Mouse (Mus musculus) c-Kit-positive CD71-positive TER-119-positive erythroid progenitor cells, embryonic 14.5 days (primary cell): Measurements from ENCODE around the gene Adamts7.
A peak's percentile ranks its signal among the peaks of the same experiment; 100 is the strongest.

ENCODE experiments used
- DNase-seq: peaks from one replicate; pipeline ENCODE4 v3.0.0-alpha.2; 2013; ENCODE audit warnings: low spot score

Adamts7 gene

GRCm38 (mm10) chr9:90146869-90147268 is 16.0 kb upstream of the Adamts7 start:
- DNase-seq, result no peak

- DNase-seq, result peak; percentile 3
Observed at GRCm38 (mm10) chr9:90162243-90162925, 485 bp upstream of the Adamts7 start.

GRCm38 (mm10) chr9:90163749-90164095 is 853 bp downstream of the Adamts7 start:
- no peak for DNase-seq

GRCm38 (mm10) chr9:90164670-90165453 is 2.0 kb downstream of the Adamts7 start:
- DNase-seq, result no peak

GRCm38 (mm10) chr9:90165590-90165989 is 2.7 kb downstream of the Adamts7 start:
- DNase-seq, result no peak

GRCm38 (mm10) chr9:90166615-90167014 is 3.7 kb downstream of the Adamts7 start:
- DNase-seq, result no peak

- DNase-seq, result no peak
Observed at GRCm38 (mm10) chr9:90169965-90170364, 7.1 kb downstream of the Adamts7 start.

- DNase-seq, result no peak
Observed at GRCm38 (mm10) chr9:90171421-90171820, 8.6 kb downstream of the Adamts7 start.

GRCm38 (mm10) chr9:90172528-90173321 is 9.9 kb downstream of the Adamts7 start:
- no peak for DNase-seq

GRCm38 (mm10) chr9:90173330-90173729 is 10.5 kb downstream of the Adamts7 start:
- DNase-seq, result no peak

- no peak for DNase-seq
Observed at GRCm38 (mm10) chr9:90179409-90179808, 16.5 kb downstream of the Adamts7 start.

- DNase-seq, result no peak
Observed at GRCm38 (mm10) chr9:90181656-90182388, 19.0 kb downstream of the Adamts7 start.

GRCm38 (mm10) chr9:90182636-90183421 is 20.0 kb downstream of the Adamts7 start:
- DNase-seq, result no peak

GRCm38 (mm10) chr9:90183550-90183949 is 20.7 kb downstream of the Adamts7 start:
- no peak for DNase-seq

- DNase-seq, result no peak
Observed at GRCm38 (mm10) chr9:90184116-90184515, 21.2 kb downstream of the Adamts7 start.

GRCm38 (mm10) chr9:90185356-90185910 is 22.6 kb downstream of the Adamts7 start:
- no peak for DNase-seq

GRCm38 (mm10) chr9:90188893-90189292 is 26.0 kb downstream of the Adamts7 start:
- no peak for DNase-seq

- no peak for DNase-seq
Observed at GRCm38 (mm10) chr9:90189391-90189790, 26.5 kb downstream of the Adamts7 start.

- no peak for DNase-seq
Observed at GRCm38 (mm10) chr9:90195000-90195399, 32.1 kb downstream of the Adamts7 start.

GRCm38 (mm10) chr9:90196262-90196661 is 33.4 kb downstream of the Adamts7 start:
- DNase-seq, result no peak

- no peak for DNase-seq
Observed at GRCm38 (mm10) chr9:90197116-90197665, 34.3 kb downstream of the Adamts7 start.
